Mouse (Mus musculus): Measurements from ENCODE around the gene Ccdc149. TPM values are rescaled to one million over a fixed set of nuclear protein-coding genes. Genes with fewer than 3 reads are reported as not detected.

Ccdc149 gene
- polyA plus RNA-seq, 1 experiment from 2014 or later = 0.72 TPM

DNA sequence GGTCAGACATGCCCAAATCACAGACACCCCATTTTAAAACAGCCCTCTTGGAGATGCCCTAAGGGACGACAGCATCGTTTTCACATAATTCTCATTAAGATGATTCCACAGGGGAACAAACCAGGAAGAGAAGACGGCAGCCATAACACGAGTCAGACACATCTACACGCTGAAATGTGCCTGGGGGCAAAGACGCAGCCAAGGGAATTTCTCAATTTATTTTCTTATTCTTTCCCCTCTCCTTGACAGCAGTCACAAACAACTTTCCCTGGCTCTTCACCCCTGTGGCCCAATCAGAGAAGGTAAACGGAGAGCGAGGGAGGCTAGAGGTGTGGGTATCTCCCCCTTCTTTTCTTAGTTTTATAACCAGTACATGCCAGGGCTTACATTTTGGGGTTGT is 66.9 kb downstream of the Ccdc149 start:
- H3K27me3 ChIP-seq (replicated peaks) = no peaks in the 10 kb centered on the region
- no peaks in the 10 kb centered on the region for H3K4me1 ChIP-seq
- no peak overlapping the region for H3K27ac ChIP-seq
- no peak overlapping the region for H3K4me3 ChIP-seq
- H3K9ac ChIP-seq = no peak overlapping the region
- H3K9me3 ChIP-seq (replicated peaks) = no peaks in the 10 kb centered on the region
- no peak overlapping the region for H3K4me2 ChIP-seq
- H3K36me3 ChIP-seq = no peaks in the 10 kb centered on the region
- no peak for ATAC-seq
- WGBS (ENCODE audit: insufficient replicate concordance) = 67% methylated on average over 8 of the region's 8 CpGs

DNA sequence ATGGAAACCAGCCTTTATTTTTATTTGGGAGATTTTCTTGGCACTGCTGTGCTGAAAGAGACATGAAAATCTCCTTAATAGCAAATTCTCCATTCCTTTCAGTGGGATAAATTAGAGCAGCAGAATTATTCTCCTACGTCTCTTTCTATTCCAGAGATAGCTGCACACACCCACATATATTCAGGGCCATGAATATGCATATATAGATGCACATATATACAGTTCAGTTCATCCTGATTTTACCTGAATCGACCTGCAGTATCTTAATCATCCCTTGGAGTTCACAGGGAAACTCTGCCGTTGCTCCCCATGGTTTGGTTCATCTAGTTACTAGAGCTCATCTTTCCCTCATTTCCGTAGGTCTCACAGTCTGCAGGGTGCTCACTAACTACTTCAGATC is 77.6 kb downstream of the Ccdc149 start:
- no peak overlapping the region for H3K4me2 ChIP-seq
- 63% methylated on average over 4 of the region's 4 CpGs for WGBS (ENCODE audit: insufficient replicate concordance)
- H3K36me3 ChIP-seq = no peaks in the 10 kb centered on the region
- no peak overlapping the region for H3K9ac ChIP-seq
- no peaks in the 10 kb centered on the region for H3K27me3 ChIP-seq (replicated peaks)
- H3K4me1 ChIP-seq = no peaks in the 10 kb centered on the region
- no peak overlapping the region for H3K27ac ChIP-seq
- H3K9me3 ChIP-seq (replicated peaks) = no peaks in the 10 kb centered on the region
- H3K4me3 ChIP-seq = no peak overlapping the region
- no peak for ATAC-seq

DNA sequence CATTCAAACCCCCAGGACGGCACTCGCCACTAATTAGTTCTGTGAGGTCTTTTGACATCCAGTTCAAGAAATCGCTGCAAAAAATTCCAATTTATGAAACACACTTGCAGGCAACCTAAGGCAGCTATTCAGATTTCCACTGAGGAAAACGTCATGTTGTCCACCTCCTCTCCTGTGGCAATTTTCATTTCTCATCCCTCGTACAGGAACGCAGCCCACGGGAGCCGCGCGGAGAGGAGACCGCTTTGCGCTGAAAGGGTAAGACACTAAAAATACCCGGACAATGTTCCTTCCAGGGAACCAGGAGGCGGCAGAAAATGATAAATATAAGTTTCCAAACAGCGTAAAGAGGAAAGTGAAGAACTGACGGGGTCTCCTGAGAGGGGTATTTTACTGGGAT is 79.8 kb downstream of the Ccdc149 start:
- H3K4me3 ChIP-seq = no peak overlapping the region
- ATAC-seq = no peak
- H3K4me1 ChIP-seq = no peaks in the 10 kb centered on the region
- no peak overlapping the region for H3K9ac ChIP-seq
- H3K27me3 ChIP-seq (replicated peaks) = no peaks in the 10 kb centered on the region
- H3K27ac ChIP-seq = no peak overlapping the region
- H3K36me3 ChIP-seq = no peaks in the 10 kb centered on the region
- 82% methylated on average over 16 of the region's 16 CpGs for WGBS (ENCODE audit: insufficient replicate concordance)
- no peak overlapping the region for H3K4me2 ChIP-seq
- H3K9me3 ChIP-seq (replicated peaks) = no peaks in the 10 kb centered on the region

DNA sequence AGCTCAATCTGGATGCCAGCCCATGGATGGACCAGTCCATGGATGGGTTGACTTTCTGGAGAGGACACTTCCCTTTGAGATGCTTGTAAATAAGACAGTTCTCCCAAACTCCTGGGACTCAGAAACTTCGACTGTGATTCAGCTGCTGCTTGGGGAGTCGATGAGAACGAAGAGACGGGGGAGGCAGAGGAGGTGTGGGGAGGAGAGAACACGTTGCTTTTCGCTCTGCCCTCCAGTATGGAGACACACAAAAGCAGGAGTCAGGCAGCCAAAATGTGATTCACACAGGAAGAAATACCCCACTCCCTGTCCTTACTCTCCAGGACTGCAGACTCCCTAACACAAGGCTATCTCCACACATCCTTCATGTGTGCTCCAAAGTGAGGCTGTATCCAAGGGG is 80.9 kb downstream of the Ccdc149 start:
- H3K4me2 ChIP-seq = no peak overlapping the region
- H3K9ac ChIP-seq = no peak overlapping the region
- ATAC-seq = no peak
- no peak overlapping the region for H3K4me3 ChIP-seq
- H3K4me1 ChIP-seq = no peaks in the 10 kb centered on the region
- H3K27me3 ChIP-seq (replicated peaks) = no peaks in the 10 kb centered on the region
- no peaks in the 10 kb centered on the region for H3K9me3 ChIP-seq (replicated peaks)
- H3K27ac ChIP-seq = no peak overlapping the region
- WGBS (ENCODE audit: insufficient replicate concordance) = 72% methylated on average over 6 of the region's 6 CpGs
- H3K36me3 ChIP-seq = no peaks in the 10 kb centered on the region

DNA sequence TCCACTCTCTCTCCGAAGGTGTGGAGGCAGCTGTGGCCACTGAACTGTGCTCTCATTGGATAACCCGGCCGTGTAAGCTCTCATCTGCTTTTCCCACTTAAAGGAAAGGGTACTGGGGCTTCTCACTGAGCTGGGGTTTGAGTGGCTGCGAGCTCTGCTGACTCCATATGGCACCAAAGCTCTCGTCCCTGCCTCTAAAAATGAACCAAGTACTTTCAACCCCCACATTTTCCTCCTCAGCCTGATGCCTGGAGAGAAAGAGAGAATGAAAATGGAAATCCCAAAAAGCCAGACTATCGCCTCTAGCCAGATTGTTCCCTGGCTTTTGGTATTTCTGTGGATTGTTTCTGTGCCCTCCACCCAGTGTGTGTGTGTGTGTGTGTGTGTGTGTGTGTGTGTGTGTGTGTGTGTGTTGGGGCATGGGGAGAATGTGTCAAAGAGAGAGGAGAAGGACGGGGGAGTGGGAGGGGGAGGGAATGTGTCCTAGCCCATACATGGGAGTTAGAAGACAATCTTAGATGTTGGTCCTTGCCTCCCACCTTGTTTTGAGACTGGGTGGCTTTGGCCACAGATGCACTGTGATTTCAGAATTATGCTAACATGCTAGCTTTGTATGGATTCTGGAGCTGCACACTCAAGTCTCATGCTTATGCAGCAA is 83.1 kb downstream of the Ccdc149 start:
- H3K9me3 ChIP-seq (replicated peaks) = no peaks in the 10 kb centered on the region

DNA sequence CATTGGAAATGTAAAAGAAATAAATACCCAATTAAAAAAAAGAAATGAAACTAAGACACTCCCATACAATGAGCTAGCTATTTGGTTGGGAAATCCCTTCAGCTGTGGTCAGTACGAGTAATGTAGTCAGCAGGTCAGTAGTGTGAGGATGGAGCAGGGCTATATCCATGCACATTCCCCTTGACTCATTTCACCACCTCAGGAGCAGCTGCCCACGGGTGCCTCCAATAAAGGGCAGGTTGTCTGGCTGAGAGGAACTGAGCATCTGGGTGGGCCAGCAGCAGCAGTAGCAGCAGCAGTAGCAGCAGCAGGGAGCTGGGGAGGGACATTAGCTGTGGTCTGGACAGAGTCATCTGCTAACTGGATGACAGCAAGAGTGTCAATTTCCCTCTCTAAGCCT is 85.3 kb downstream of the Ccdc149 start:
- no peak overlapping the region for H3K4me2 ChIP-seq
- H3K36me3 ChIP-seq = no peaks in the 10 kb centered on the region
- H3K27me3 ChIP-seq (replicated peaks) = no peaks in the 10 kb centered on the region
- H3K4me1 ChIP-seq = no peaks in the 10 kb centered on the region
- no peaks in the 10 kb centered on the region for H3K9me3 ChIP-seq (replicated peaks)
- no peak for ATAC-seq
- H3K27ac ChIP-seq = no peak overlapping the region
- H3K4me3 ChIP-seq = no peak overlapping the region
- WGBS (ENCODE audit: insufficient replicate concordance) = 43% methylated on average over 2 of the region's 2 CpGs
- H3K9ac ChIP-seq = no peak overlapping the region

More for the DNA sequence above, 83.1 kb downstream of the Ccdc149 start:
- 63% methylated on average over 7 of the region's 7 CpGs for WGBS (ENCODE audit: insufficient replicate concordance)
- Histone ChIP-seq H3K4me1 (no peaks in the 10 kb centered on the region), H3K4me2 (no peak overlapping the region), H3K4me3 (no peak overlapping the region), H3K9ac (no peak overlapping the region), H3K36me3 (no peaks in the 10 kb centered on the region), H3K27me3 (replicated peaks) (no peaks in the 10 kb centered on the region), H3K27ac (no peak overlapping the region)
- ATAC-seq = no peak

DNA sequence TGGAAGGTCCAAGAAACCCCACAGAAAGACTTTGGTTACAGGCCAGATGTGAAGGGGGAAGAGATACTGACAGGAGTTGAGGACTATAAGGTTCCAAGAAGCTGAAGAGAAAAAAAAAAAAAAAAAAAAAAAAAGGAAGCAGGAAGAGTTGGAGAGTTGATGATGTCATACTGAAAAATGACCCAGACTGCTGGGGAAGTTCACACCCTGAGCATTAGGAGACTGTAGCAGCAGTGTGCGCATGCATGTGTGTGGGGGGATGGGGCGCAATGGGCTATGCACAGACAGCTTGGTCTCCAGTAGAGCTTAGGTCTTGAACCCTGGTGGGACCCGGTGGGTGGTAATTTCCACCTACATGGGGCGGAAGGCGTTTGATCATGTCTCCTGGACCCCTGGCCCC is 87.6 kb downstream of the Ccdc149 start:
- ATAC-seq = no peak
- H3K36me3 ChIP-seq = no peaks in the 10 kb centered on the region
- no peak overlapping the region for H3K4me2 ChIP-seq
- no peaks in the 10 kb centered on the region for H3K27me3 ChIP-seq (replicated peaks)
- no peak overlapping the region for H3K9ac ChIP-seq
- H3K4me1 ChIP-seq = no peaks in the 10 kb centered on the region
- no peak overlapping the region for H3K27ac ChIP-seq
- H3K9me3 ChIP-seq (replicated peaks) = no peaks in the 10 kb centered on the region
- WGBS (ENCODE audit: insufficient replicate concordance) = 68% methylated on average over 5 of the region's 5 CpGs
- H3K4me3 ChIP-seq = no peak overlapping the region

DNA sequence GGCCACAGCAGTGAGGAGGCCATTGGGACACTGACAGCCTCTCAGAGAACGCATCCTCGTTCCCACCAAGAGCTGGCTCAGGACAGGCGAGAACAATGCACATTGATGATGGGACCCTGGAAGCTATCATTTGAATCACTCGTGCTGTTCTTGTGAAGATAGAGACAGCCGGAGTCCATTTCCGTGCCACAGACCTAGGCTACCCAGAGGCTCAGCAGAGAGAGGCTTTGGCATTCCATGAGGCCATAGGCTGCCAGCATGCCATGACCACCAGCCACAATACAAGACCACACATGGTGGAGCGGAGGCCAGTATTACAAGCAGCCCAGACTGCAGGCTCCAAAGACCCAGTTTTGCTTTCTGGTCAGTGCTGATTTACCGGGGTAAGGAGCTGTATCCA is 88.5 kb downstream of the Ccdc149 start:
- no peaks in the 10 kb centered on the region for H3K27me3 ChIP-seq (replicated peaks)
- H3K4me3 ChIP-seq = no peak overlapping the region
- WGBS (ENCODE audit: insufficient replicate concordance) = 82% methylated on average over 8 of the region's 8 CpGs
- H3K9me3 ChIP-seq (replicated peaks) = no peaks in the 10 kb centered on the region
- ATAC-seq = no peak
- H3K9ac ChIP-seq = no peak overlapping the region
- no peaks in the 10 kb centered on the region for H3K36me3 ChIP-seq
- no peak overlapping the region for H3K27ac ChIP-seq
- no peak overlapping the region for H3K4me2 ChIP-seq
- H3K4me1 ChIP-seq = no peaks in the 10 kb centered on the region

DNA sequence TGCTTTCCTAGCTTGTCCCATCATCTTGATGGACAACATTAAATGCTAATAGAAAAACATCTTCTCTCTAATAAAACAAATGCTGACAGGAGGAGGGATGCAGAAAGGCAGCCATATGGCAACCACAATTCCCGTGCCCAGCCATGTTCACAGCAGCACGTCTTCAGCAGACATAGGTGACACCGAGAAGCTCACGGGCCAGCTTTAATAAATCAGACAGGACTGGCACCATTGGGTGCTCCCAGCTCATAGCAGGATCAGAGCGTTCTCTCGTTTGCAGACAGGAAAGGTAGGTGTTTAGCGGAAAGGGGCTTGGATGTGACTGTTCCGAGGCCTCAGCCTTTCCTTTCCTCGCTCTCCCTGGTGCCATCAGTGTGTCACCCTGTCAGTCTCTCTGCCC is 95.5 kb downstream of the Ccdc149 start:
- WGBS (ENCODE audit: insufficient replicate concordance) = 73% methylated on average over 9 of the region's 9 CpGs
- no peak for ATAC-seq
- no peaks in the 10 kb centered on the region for H3K27me3 ChIP-seq (replicated peaks)

DNA sequence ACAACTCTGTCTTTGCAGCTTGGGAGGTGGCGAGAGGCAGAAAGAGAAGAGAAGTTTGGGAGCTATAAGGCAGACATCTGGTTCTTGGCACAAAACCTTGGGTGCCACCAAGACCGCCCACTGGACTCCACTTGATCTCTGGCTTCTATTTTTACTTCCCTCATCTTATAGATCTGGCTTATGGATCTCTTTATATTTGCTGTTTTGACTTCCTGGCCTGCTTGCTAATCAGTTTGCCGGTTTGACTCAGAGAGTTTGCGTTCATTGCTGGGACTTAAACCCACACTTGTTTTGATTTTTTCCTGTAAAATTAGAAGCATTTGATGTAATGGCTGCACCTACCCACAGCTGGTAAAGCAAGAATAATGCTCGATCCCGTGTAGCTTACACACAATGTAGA is 100.4 kb downstream of the Ccdc149 start:
- Histone ChIP-seq H3K27ac (no peak overlapping the region), H3K9me3 (replicated peaks) (no peaks in the 10 kb centered on the region), H3K4me2 (no peak overlapping the region), H3K4me3 (no peak overlapping the region), H3K9ac (no peak overlapping the region), H3K27me3 (replicated peaks) (peaks cover 22% of the 10 kb centered on the region), H3K36me3 (no peaks in the 10 kb centered on the region), H3K4me1 (no peaks in the 10 kb centered on the region)
- 73% methylated on average over 6 of the region's 6 CpGs for WGBS (ENCODE audit: insufficient replicate concordance)
- ATAC-seq = no peak

More for the DNA sequence above, 95.5 kb downstream of the Ccdc149 start:
- H3K4me1 ChIP-seq = no peaks in the 10 kb centered on the region
- H3K4me2 ChIP-seq = no peak overlapping the region
- H3K4me3 ChIP-seq = no peak overlapping the region
- no peaks in the 10 kb centered on the region for H3K36me3 ChIP-seq
- H3K27ac ChIP-seq = no peak overlapping the region
- no peak overlapping the region for H3K9ac ChIP-seq
- no peaks in the 10 kb centered on the region for H3K9me3 ChIP-seq (replicated peaks)

DNA sequence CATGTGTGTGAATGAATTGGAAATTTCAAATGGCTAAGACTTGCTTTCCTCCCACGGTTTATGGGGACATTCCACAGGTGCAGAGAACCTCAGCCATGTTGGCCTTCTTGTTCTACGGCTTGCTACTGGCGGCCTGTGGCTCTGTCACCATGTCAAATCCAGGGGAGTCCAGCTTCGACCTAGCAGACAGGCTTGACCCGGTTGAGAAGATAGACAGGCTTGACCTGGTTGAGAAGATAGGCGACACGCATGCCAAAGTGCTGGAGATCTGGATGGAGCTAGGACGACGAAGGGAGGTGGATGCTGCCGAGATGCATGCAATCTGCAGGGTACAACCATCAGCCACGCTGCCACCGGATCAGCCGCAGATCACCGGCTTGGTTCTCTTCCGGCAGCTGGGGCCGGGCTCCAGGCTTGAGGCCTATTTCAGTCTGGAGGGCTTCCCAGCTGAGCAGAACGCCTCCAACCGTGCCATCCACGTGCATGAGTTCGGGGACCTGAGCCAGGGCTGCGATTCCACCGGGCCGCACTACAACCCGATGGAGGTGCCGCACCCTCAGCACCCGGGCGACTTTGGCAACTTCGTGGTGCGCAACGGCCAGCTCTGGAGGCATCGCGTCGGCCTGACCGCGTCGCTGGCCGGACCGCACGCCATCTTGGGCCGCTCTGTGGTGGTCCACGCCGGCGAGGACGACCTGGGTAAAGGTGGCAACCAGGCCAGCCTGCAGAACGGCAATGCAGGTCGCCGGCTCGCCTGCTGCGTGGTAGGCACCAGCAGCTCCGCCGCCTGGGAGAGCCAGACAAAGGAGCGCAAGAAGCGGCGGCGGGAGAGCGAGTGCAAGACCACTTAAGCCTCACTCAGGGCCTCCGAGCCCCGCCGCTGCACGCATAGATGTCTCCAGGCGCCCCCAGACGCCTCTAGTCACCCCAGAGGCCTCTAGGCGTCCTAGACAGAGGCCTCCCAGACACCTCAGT is 103.2 kb downstream of the Ccdc149 start:
- Histone ChIP-seq H3K9me3 (replicated peaks) (no peaks in the 10 kb centered on the region), H3K4me2 (no peak overlapping the region), H3K36me3 (no peaks in the 10 kb centered on the region), H3K9ac (no peak overlapping the region), H3K4me3 (no peak overlapping the region), H3K4me1 (no peaks in the 10 kb centered on the region), H3K27me3 (replicated peaks) (peaks cover 22% of the 10 kb centered on the region), H3K27ac (no peak overlapping the region)
- no peak for ATAC-seq
- 30% methylated on average over 63 of the region's 63 CpGs for WGBS (ENCODE audit: insufficient replicate concordance)

DNA sequence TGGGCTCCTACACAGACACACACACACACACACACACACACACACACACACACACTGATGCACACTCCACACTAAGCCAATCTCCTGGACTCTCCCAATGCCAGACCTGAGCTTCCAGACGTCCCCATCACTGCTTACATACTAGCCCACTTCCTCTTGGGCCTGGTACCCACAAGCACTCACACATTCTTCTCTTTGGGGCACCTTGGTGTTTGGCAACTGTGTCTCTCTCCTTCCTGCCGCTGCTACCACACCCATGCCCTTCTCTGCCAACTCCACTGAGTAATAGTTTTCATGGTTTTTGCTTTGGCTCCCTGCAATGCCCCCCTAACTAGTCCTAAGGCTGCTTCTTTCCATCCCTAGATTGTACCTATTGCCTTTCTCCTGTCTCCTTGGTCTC is 104.7 kb downstream of the Ccdc149 start:
- no peaks in the 10 kb centered on the region for H3K36me3 ChIP-seq
- H3K27me3 ChIP-seq (replicated peaks) = peaks cover 22% of the 10 kb centered on the region
- no peak for ATAC-seq
- H3K27ac ChIP-seq = no peak overlapping the region
- H3K9me3 ChIP-seq (replicated peaks) = no peaks in the 10 kb centered on the region
- no peak overlapping the region for H3K4me2 ChIP-seq
- H3K4me1 ChIP-seq = no peaks in the 10 kb centered on the region
- H3K4me3 ChIP-seq = no peak overlapping the region
- H3K9ac ChIP-seq = no peak overlapping the region
- WGBS (ENCODE audit: insufficient replicate concordance) = 55% methylated on average over 2 of the region's 2 CpGs
